Mouse (Mus musculus): ENCODE results near the gene Kcnj4. TPM values are rescaled to one million over a fixed set of nuclear protein-coding genes. Genes with fewer than 3 reads are reported as not detected.

Kcnj4 gene
- polyA plus RNA-seq (2014; fragmentation: Illumina TruSeq; extraction: RNeasy Lipid Tissue Mini Kit (QIAGEN cat#74804); ENCODE audit: low read depth, low replicate concordance): not detected

DNA sequence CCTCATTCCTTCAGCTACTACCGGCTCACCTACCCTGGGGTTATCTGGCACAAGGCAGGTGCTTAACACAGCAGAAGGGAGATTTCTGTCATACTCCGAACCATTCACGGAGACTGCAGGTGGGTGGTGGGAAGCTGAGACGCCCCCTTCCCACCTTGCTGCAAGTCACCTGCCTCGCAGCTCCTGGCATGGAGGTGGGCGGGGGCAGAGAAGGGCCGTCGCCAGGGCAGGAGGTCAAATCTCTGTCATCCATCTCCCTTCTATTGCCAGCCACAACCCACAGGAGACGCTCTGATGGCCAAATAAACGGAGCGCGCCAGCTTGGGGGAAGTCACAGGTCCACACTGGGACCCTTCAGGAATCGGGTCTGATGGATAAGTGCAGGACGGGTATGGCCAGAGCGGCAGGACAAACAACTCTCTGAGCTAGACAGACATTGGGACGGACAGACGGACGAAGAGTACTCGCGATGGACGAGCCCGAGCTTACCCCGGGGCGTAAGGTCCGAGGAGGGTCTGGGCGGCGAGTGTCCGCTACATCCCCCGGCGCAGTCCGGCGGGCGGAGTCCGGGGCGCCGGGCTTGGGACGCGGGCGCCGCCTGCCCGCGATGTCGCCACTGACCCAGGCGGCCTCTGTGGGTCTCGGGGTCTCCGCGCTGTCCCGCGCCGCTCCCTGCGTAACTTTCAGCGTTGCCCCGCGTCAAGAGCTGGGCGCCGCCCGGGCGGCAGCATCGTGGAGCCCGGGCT lies at the start of gene Kcnj4:
Gene Kcnj4, minus strand, starts transcription at position 535 of the 746 bp plus-strand sequence.

GRCm38 (mm10) chr15:79546410-79547288 lies 41.6 kb upstream of the Kcnj4 start, which contains the start of gene Ddx17:
Gene Ddx17 (minus strand): TSS chr15:79546741.

DNA sequence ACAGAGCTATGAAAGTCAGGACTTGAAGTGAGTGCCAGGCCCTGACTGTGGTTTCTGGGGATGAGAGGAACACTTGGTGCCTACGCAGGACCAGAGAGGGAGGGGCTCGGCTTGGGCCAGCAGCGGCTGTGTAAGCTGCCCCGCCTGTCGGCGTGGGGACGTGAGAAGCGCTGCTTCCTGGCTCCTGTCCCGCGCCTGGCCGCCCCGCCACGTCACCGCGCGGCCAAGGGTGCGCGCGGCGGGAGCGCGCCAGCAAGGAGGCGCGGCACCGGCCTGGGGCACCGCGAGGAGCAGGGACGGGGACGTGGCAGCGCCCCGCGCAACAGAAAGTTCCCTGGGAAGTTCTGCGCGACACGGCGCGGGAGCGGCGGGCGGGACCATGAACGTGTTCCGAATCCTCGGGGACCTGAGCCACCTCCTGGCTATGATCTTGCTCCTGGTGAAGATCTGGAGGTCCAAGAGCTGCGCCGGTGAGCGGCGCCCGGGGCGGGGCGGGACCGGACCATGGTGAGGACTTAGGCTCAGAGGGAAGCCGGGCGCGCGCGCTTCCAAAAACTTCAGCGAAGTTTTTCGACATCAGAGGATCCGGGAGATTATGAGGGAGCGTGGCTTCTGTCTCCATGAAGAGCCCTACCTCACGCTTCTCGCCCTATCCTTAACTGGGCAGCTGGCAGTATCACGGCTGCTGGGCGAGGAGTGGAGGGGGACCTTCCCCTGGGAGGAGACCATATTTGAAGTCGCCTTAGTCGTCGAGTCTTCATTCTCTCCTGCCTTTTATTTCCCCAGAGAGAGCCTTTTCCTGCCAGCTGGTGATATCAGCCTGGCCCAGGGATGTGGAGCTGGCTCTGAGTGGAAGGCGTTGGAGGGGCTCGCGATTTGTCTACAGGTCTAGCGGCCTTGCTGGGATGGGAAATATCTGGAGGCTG lies 11.4 kb upstream of the Kcnj4 start, which contains the start of gene Kdelr3:
Gene Kdelr3, plus strand, starts transcription at position 241 of the 926 bp plus-strand sequence.

DNA sequence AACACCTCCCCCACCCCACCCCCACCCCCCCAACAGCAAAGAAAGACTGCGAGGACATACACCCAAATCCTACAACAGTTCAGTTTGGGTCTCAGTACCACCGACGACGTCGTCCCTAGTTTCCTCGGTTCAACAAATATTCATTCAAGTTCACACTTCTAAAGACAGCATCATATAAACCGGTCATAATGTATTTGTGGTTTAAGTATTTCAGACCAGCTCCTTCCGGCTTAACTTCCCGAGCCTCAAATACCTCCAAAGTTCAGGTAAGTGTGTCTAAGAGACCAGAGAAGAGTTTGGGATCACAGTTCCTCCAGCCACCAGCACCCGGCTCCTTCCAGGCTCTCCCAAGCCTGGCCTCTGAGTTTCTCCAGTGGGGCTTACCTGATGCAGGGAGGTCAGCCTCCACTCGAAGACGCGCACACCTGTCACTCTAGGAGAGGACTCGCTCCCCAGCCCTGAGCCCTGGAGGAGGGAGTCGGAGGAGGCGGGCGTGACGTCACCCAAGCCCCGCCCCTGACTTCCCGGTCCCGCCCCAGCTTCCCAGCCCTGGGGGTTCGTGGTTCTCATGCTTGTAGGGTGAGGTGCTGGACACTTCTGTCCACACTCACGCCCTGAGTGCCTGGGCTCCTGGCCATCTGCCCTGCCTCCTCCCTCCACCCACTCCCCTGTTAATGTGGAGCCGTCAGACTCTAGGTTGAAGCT lies 49.8 kb downstream of the Kcnj4 start, which contains the start of gene Csnk1e:
Gene Csnk1e, minus strand, starts transcription at position 461 of the 705 bp plus-strand sequence.

Other genes with a start within 250 kb of the Kcnj4 start
- not detected for gene Baiap2l2, start 219.7 kb downstream of the Kcnj4 start, polyA plus RNA-seq (2014; fragmentation: Illumina TruSeq; extraction: RNeasy Lipid Tissue Mini Kit (QIAGEN cat#74804); ENCODE audit: low read depth, low replicate concordance)
- 0.41 TPM for gene Pla2g6, start 176.9 kb downstream of the Kcnj4 start, polyA plus RNA-seq (2014; fragmentation: Illumina TruSeq; extraction: RNeasy Lipid Tissue Mini Kit (QIAGEN cat#74804); ENCODE audit: low read depth, low replicate concordance)
- 1.6 TPM for gene Maff, start 158.6 kb downstream of the Kcnj4 start, polyA plus RNA-seq (2014; fragmentation: Illumina TruSeq; extraction: RNeasy Lipid Tissue Mini Kit (QIAGEN cat#74804); ENCODE audit: low read depth, low replicate concordance)
- 11.0 TPM for gene Tmem184b, start 101.7 kb downstream of the Kcnj4 start, polyA plus RNA-seq (2014; fragmentation: Illumina TruSeq; extraction: RNeasy Lipid Tissue Mini Kit (QIAGEN cat#74804); ENCODE audit: low read depth, low replicate concordance)
- 20.4 TPM for gene Csnk1e, start 49.7 kb downstream of the Kcnj4 start, polyA plus RNA-seq (2014; fragmentation: Illumina TruSeq; extraction: RNeasy Lipid Tissue Mini Kit (QIAGEN cat#74804); ENCODE audit: low read depth, low replicate concordance)
- gene Kdelr3, start 11.2 kb upstream of the Kcnj4 start, polyA plus RNA-seq (2014; fragmentation: Illumina TruSeq; extraction: RNeasy Lipid Tissue Mini Kit (QIAGEN cat#74804); ENCODE audit: low read depth, low replicate concordance): 2.3 TPM
- gene Ddx17, start 41.5 kb upstream of the Kcnj4 start, polyA plus RNA-seq (2014; fragmentation: Illumina TruSeq; extraction: RNeasy Lipid Tissue Mini Kit (QIAGEN cat#74804); ENCODE audit: low read depth, low replicate concordance): 281 TPM
- 9.0 TPM for gene Dmc1, start 99.9 kb upstream of the Kcnj4 start, polyA plus RNA-seq (2014; fragmentation: Illumina TruSeq; extraction: RNeasy Lipid Tissue Mini Kit (QIAGEN cat#74804); ENCODE audit: low read depth, low replicate concordance)
- 1.7 TPM for gene Fam227a, start 153.7 kb upstream of the Kcnj4 start, polyA plus RNA-seq (2014; fragmentation: Illumina TruSeq; extraction: RNeasy Lipid Tissue Mini Kit (QIAGEN cat#74804); ENCODE audit: low read depth, low replicate concordance)
- 0.93 TPM for gene Cby1, start 154.0 kb upstream of the Kcnj4 start, polyA plus RNA-seq (2014; fragmentation: Illumina TruSeq; extraction: RNeasy Lipid Tissue Mini Kit (QIAGEN cat#74804); ENCODE audit: low read depth, low replicate concordance)
- gene Tomm22, start 165.6 kb upstream of the Kcnj4 start, polyA plus RNA-seq (2014; fragmentation: Illumina TruSeq; extraction: RNeasy Lipid Tissue Mini Kit (QIAGEN cat#74804); ENCODE audit: low read depth, low replicate concordance): 276 TPM
- 17.4 TPM for gene Josd1, start 182.7 kb upstream of the Kcnj4 start, polyA plus RNA-seq (2014; fragmentation: Illumina TruSeq; extraction: RNeasy Lipid Tissue Mini Kit (QIAGEN cat#74804); ENCODE audit: low read depth, low replicate concordance)
- 1.9 TPM for gene Gtpbp1, start 185.6 kb upstream of the Kcnj4 start, polyA plus RNA-seq (2014; fragmentation: Illumina TruSeq; extraction: RNeasy Lipid Tissue Mini Kit (QIAGEN cat#74804); ENCODE audit: low read depth, low replicate concordance)
- gene Sun2, start 237.3 kb upstream of the Kcnj4 start, polyA plus RNA-seq (2014; fragmentation: Illumina TruSeq; extraction: RNeasy Lipid Tissue Mini Kit (QIAGEN cat#74804); ENCODE audit: low read depth, low replicate concordance): 4.4 TPM

All from adrenal gland, adult 10 weeks (tissue).